Mouse (Mus musculus) CH12.LX (cell line): ENCODE measurements around the gene Ccdc182. TPM values are rescaled to one million over a fixed set of nuclear protein-coding genes. Genes with fewer than 3 reads are reported as not detected.

ENCODE experiments used
- DNase-seq: peaks from one replicate; pipeline ENCODE4 v3.0.0-alpha.2; 2013; ENCODE audit errors: extremely low read depth
- H3K27ac ChIP-seq: 2 replicates; pipeline ENCODE4 v1.5.1; 2012; ENCODE audit warnings: low read depth, mild to moderate bottlenecking, control low read depth, moderate library complexity; ENCODE audit not compliant: insufficient read depth
- H3K27me3 ChIP-seq: replicated peaks from 2 replicates; pipeline ENCODE3; 2012; ENCODE audit warnings: inconsistent platforms
- H3K36me3 ChIP-seq, 2 experiments: replicated peaks in 1 of 2; 2 replicates each; pipeline versions ENCODE3 to v1.6.1; 2012; ENCODE audit warnings: inconsistent platforms in 1 of 2, low read length in 1 of 2, mild to moderate bottlenecking in 1 of 2, mixed read lengths in 1 of 2, moderate library complexity in 1 of 2; ENCODE audit not compliant: control insufficient read depth in 1 of 2, insufficient read depth in 1 of 2
- H3K4me1 ChIP-seq, 2 experiments: 2 replicates each; pipeline ENCODE4 v1.6.1; 2012; ENCODE audit warnings: inconsistent platforms in 1 of 2, moderate library complexity in 1 of 2; ENCODE audit not compliant: insufficient read depth in 2 of 2, control insufficient read depth in 1 of 2
- H3K4me2 ChIP-seq: 2 replicates; pipeline ENCODE4 v1.6.1; 2012; ENCODE audit warnings: low read depth, mild to moderate bottlenecking, control low read depth; ENCODE audit not compliant: poor library complexity, insufficient read depth, severe bottlenecking
- H3K4me3 ChIP-seq, 3 experiments: fragments of 150-350 bp in 1 of 3; sonication (generic) in 1 of 3; replicated peaks in 1 of 3; 2 replicates each; pipeline versions ENCODE3 to v1.5.1; 2011 to 2012; ENCODE audit warnings: low read depth in 2 of 3, low read length in 2 of 3, mild to moderate bottlenecking in 2 of 3, moderate library complexity in 2 of 3, control low read depth in 1 of 3, improper control_type of control experiment in 1 of 3, inconsistent platforms in 1 of 3, mixed read lengths in 1 of 3; ENCODE audit not compliant: poor library complexity in 1 of 3
- H3K79me2 ChIP-seq: replicated peaks from 2 replicates; pipeline ENCODE4 v1.6.1; 2012; ENCODE audit warnings: mild to moderate bottlenecking, moderate library complexity; ENCODE audit not compliant: control insufficient read depth, poor library complexity, insufficient read depth, severe bottlenecking; ENCODE audit errors: extremely low read depth
- H3K9ac ChIP-seq: 2 replicates; pipeline ENCODE4 v1.6.1; 2012; ENCODE audit warnings: low read depth, mild to moderate bottlenecking, control low read depth, moderate library complexity; ENCODE audit not compliant: insufficient read depth
- H3K9me3 ChIP-seq: replicated peaks from 2 replicates; pipeline ENCODE3; 2012; ENCODE audit warnings: low read length, inconsistent platforms, mixed read lengths
- BHLHE40 ChIP-seq: IDR thresholded peaks from 2 replicates; pipeline ENCODE4 v1.6.1; 2011; ENCODE audit warnings: mild to moderate bottlenecking, low read depth, low read length, improper control_type of control experiment
- CHD2 ChIP-seq: IDR thresholded peaks from 2 replicates; pipeline ENCODE4 v1.6.1; 2011; ENCODE audit warnings: low read length, improper control_type of control experiment
- CTCF ChIP-seq, 2 experiments: IDR thresholded peaks in 1 of 2; conservative IDR thresholded peaks in 1 of 2; 2 replicates each; pipeline ENCODE4 v1.5.1; 2011 to 2012; ENCODE audit warnings: low read depth in 2 of 2, low read length in 2 of 2, improper control_type of control experiment in 1 of 2, inconsistent platforms in 1 of 2, mild to moderate bottlenecking in 1 of 2, moderate library complexity in 1 of 2
- EP300 ChIP-seq: IDR thresholded peaks from 2 replicates; pipeline ENCODE4 v1.6.1; 2011; ENCODE audit warnings: low read length, improper control_type of control experiment
- ETS1 ChIP-seq: conservative IDR thresholded peaks from 2 replicates; pipeline ENCODE4 v1.6.1; 2012; ENCODE audit warnings: low read depth, mild to moderate bottlenecking, inconsistent platforms, low read length, improper control_type of control experiment, moderate library complexity
- JUN ChIP-seq: IDR thresholded peaks from 2 replicates; pipeline ENCODE4 v1.6.1; 2011; ENCODE audit warnings: low read depth, mild to moderate bottlenecking, low read length, improper control_type of control experiment, moderate library complexity; ENCODE audit not compliant: insufficient read depth
- JUND ChIP-seq: conservative IDR thresholded peaks from 2 replicates; pipeline ENCODE4 v1.6.1; 2011; ENCODE audit warnings: low read depth, low read length, improper control_type of control experiment
- MAX ChIP-seq: IDR thresholded peaks from 2 replicates; pipeline ENCODE4 v1.6.1; 2011; ENCODE audit warnings: low read length, improper control_type of control experiment
- MYC ChIP-seq: IDR thresholded peaks from 2 replicates; pipeline ENCODE4 v1.6.1; 2011; ENCODE audit warnings: low read depth, mild to moderate bottlenecking, improper control_type of control experiment, low read length
- POLR2AphosphoS2 ChIP-seq: IDR thresholded peaks from 2 replicates; pipeline ENCODE4 v1.6.1; 2011; ENCODE audit warnings: low read depth, low read length, improper control_type of control experiment
- RAD21 ChIP-seq: IDR thresholded peaks from 2 replicates; pipeline ENCODE4 v1.6.1; 2011; ENCODE audit warnings: low read depth, mild to moderate bottlenecking, low read length, improper control_type of control experiment, moderate library complexity
- SMC3 ChIP-seq: IDR thresholded peaks from 2 replicates; pipeline ENCODE4 v1.6.1; 2011; ENCODE audit warnings: low read depth, low read length, improper control_type of control experiment
- TCF12 ChIP-seq: IDR thresholded peaks from 2 replicates; pipeline ENCODE4 v1.6.1; 2014; ENCODE audit warnings: low read depth, mild to moderate bottlenecking, inconsistent platforms, low read length, improper control_type of control experiment
- USF2 ChIP-seq: conservative IDR thresholded peaks from 2 replicates; pipeline ENCODE4 v1.6.1; 2011; ENCODE audit warnings: low read depth, low read length, improper control_type of control experiment
- ZC3H11A ChIP-seq: IDR thresholded peaks from 2 replicates; pipeline ENCODE4 v1.6.1; 2012; ENCODE audit warnings: low read depth, mild to moderate bottlenecking, inconsistent platforms, low read length, improper control_type of control experiment
- ZKSCAN1 ChIP-seq: IDR thresholded peaks from 2 replicates; pipeline ENCODE4 v1.6.1; 2012; ENCODE audit warnings: low read depth, inconsistent platforms, low read length, improper control_type of control experiment, borderline replicate concordance
- ZMIZ1 ChIP-seq: IDR thresholded peaks from 2 replicates; pipeline ENCODE4 v1.6.1; 2012; ENCODE audit warnings: low read depth, mild to moderate bottlenecking, inconsistent platforms, low read length, improper control_type of control experiment
- dilution Hi-C: fragments of 300-500 bp; cut with MboI; formaldehyde crosslinking; loops from 2 replicates; pipeline ENCODE4 v1.14.3; 2020; ENCODE audit warnings: low sequenced_read_pairs; ENCODE audit not compliant: extremely low pct_unique_long_range_greater_than_20kb, extremely low pct_ligation_motif_present
- in situ Hi-C: fragments of 300-500 bp; cut with MboI; formaldehyde crosslinking; loops from 3 replicates; pipeline ENCODE4 v1.14.3; 2019; ENCODE audit warnings: low sequenced_read_pairs, low pct_ligation_motif_present, low pct_unique_long_range_greater_than_20kb, mixed read lengths
- polyA plus RNA-seq: library from polyadenylated mRNA; unstranded; fragments of >175 nt; gene quantifications from 2 replicates; pipeline ENCODE4 v1.2.1, GENCODE M21; 2012; ENCODE audit warnings: low read depth; ENCODE audit not compliant: insufficient read length
- total RNA-seq, 2 experiments: library from RNA; depleted of rRNA; stranded (reverse); fragments of 300-350 nt in 1 of 2; fragments of >200 nt in 1 of 2; gene quantifications; 2 replicates each; pipeline ENCODE4 v1.2.3; 2012 to 2014

Gene Ccdc182
- total and polyA plus RNA-seq, 3 experiments = not detected

DNA sequence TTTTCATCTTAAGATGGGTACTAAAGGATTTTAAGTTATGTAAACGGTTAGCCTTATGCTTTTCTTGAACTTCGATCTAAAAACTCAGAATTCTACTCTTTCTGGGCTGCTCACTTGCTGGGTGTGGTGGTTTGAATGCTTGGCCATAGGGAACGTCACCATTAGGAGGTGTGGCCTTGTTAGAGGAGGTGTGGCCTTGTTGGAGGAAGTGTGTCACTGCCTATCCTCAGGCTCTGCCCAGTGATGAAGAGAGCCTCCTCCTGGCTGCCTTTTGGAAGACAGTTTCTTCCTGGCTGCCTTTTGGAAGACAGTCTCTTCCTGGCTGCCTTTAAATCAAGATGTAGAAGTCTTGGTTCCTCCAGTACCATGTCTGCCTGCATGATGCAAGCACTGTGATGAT is 22.0 kb upstream of the Ccdc182 start:
- H3K9ac ChIP-seq = no peak overlapping the region
- H3K9me3 ChIP-seq = no peaks in the 10 kb centered on the region
- no peak for TF ChIP-seq MAX
- TF ChIP-seq CTCF (conservative IDR thresholded peaks at IDR 0.05 in 1 of 2, IDR thresholded peaks at IDR 0.05 in 1 of 2; ENCODE audit: low read depth in 2 of 2, low read length in 2 of 2) = peak in 1 of 2 experiments; percentile 45; a peak in 2 of 4 replicates
- TF ChIP-seq RAD21 = peak; percentile 21
- no peaks in the 10 kb centered on the region for H3K36me3 ChIP-seq
- H3K4me3 ChIP-seq = no peak overlapping the region
- no peaks in the 10 kb centered on the region for H3K79me2 ChIP-seq
- no peak overlapping the region for H3K27ac ChIP-seq
- H3K4me2 ChIP-seq = no peak overlapping the region
- peak; percentile 58 for DNase-seq
- peaks cover 0 to 3% of the 10 kb centered on the region in 2 experiments; a peak in 1 of 4 replicates for H3K4me1 ChIP-seq
- dilution Hi-C loops (no loop called here), in situ Hi-C loops (no loop called here)
- no peaks in the 10 kb centered on the region for H3K27me3 ChIP-seq

DNA sequence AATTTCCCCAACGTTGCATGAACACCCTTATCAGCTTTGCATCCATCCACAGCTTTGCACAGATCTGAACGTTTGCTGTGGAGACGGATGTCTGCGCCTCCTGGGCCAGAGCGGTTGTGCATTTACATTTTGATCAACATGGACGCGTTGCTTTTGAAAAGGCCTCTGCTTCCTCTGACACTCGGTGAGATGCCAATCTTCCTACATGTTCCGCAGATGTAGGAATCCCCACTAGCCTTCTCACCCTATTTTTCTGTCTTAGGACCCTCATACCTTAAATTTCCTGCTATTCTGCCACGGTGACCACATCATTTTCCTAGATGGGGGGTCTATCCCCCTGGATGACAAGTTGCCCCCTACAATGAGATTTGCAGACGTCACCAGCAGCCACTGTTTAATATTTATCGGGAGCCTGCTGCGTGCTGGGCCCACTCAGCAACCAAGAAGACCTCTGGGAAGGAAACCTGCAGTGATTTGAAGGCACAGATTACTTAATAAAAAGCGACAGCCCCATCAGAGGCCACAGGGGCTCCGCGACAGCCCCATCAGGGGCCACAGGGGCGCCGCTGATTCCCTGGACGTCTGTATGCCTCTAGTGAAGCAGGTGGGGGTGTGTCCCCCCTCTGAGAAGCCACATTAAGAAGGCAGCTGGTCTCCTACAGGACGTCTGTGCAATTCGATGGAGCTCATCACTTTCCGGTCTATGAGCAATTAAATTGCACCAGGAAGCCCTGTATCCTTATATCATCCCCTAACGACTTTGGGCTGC is 19.6 kb upstream of the Ccdc182 start:
- no peak for TF ChIP-seq ETS1
- no peak for TF ChIP-seq JUND
- no peak for TF ChIP-seq SMC3
- TF ChIP-seq ZC3H11A = no peak
- TF ChIP-seq USF2 = no peak
- no peak for TF ChIP-seq JUN
- no peak for TF ChIP-seq BHLHE40
- TF ChIP-seq ZKSCAN1 = no peak
- TF ChIP-seq MYC = no peak
- no peak for TF ChIP-seq EP300
- no peak for TF ChIP-seq TCF12
- no peak for TF ChIP-seq ZMIZ1
- no peak for TF ChIP-seq CHD2
- no peak for TF ChIP-seq POLR2AphosphoS2
- TF ChIP-seq MAX = no peak
- dilution Hi-C loops (no loop called here), in situ Hi-C loops (no loop called here)
- Histone ChIP-seq H3K36me3 (no peaks in the 10 kb centered on the region), H3K4me1 (peaks cover 0 to 3% of the 10 kb centered on the region in 2 experiments; a peak in 1 of 4 replicates), H3K79me2 (no peaks in the 10 kb centered on the region), H3K9ac (no peak overlapping the region), H3K4me3 (no peak overlapping the region), H3K9me3 (no peaks in the 10 kb centered on the region), H3K27me3 (no peaks in the 10 kb centered on the region), H3K4me2 (no peak overlapping the region), H3K27ac (no peak overlapping the region)
- DNase-seq = no peak
